In genomic region chr2:58136526-58136925, GRCm38 (mm10) we compare ENCODE assay signal across 26 mouse cellular contexts. TPM values are rescaled to one million over a fixed set of nuclear protein-coding genes. Genes with fewer than 3 reads are reported as not detected.
"Had no signal": no experiment of that assay in that cellular context is flagged by ENCODE, and none has a peak within 500 bp of the region (broad histone marks: within the 10 kb centered on the region; RNA-seq: fewer than 3 reads in every experiment).

No protein-coding gene starts in this region.

- H3K36me3 ChIP-seq: heart, embryonic 10.5 days; heart, embryonic 12.5 days; hindbrain, embryonic 10.5 days; hindbrain, embryonic 12.5 days; kidney, embryonic 15.5 days; limb, embryonic 12.5 days had no signal

- H3K4me3 ChIP-seq: gastrocnemius, adult 2 months; heart, embryonic 10.5 days; heart, embryonic 12.5 days; hindbrain, embryonic 10.5 days; hindbrain, embryonic 12.5 days; kidney, embryonic 15.5 days; limb, embryonic 12.5 days had no signal

- ATAC-seq: hindbrain, embryonic 16.5 days; intestine, embryonic 16.5 days had no signal

- H3K9me3 ChIP-seq: heart, embryonic 10.5 days; heart, embryonic 12.5 days; hindbrain, embryonic 10.5 days; hindbrain, embryonic 12.5 days; kidney, embryonic 15.5 days; limb, embryonic 12.5 days had no signal

- DNase-seq: gastrocnemius, adult 2 months; gastrocnemius, postnatal 10 days; gastrocnemius, postnatal 25 days; heart, adult 18-20 months; heart, postnatal 10 days; heart, postnatal 4 days; kidney, adult 11 months; kidney, adult 2 months; kidney, adult 9 months; kidney, postnatal 14 days; kidney, postnatal 36 days; layer of hippocampus, adult 9-11 months; layer of hippocampus, postnatal 36 days; left cerebral cortex, postnatal 4 days; liver had no signal

- H3K4me1 ChIP-seq: heart, embryonic 10.5 days; heart, embryonic 12.5 days; hindbrain, embryonic 10.5 days; hindbrain, embryonic 12.5 days; kidney, embryonic 15.5 days had no signal

- H3K27ac ChIP-seq: gastrocnemius, adult 2 months; heart, embryonic 10.5 days; hindbrain, embryonic 10.5 days; hindbrain, embryonic 12.5 days; hindbrain, embryonic 14.5 days; kidney, embryonic 15.5 days; kidney, postnatal 0 days; limb, embryonic 12.5 days had no signal

- H3K27me3 ChIP-seq: heart, embryonic 12.5 days; hindbrain, embryonic 12.5 days; kidney, embryonic 15.5 days; limb, embryonic 12.5 days had no signal

RNA-seq across cellular contexts. Expression of gene Cytip, which starts 58.8 kb away (rescaled TPM):
- total RNA-seq: layer of hippocampus, adult 18-20 months had no signal
- polyA plus RNA-seq: hindbrain, embryonic 14.5 days had no signal
